Mouse (Mus musculus) lung, postnatal 25 days (tissue): ENCODE data around the gene Prr30.
"Not testable (repeated sequence)": the region's sequence is repeated elsewhere in the genome, so short reads cannot be mapped to it uniquely, and the experiment has no call there.

Experiments
- DNase-seq: peaks from one replicate; pipeline ENCODE4 v3.0.0; 2022; ENCODE audit warnings: low spot score

The Prr30 gene

DNA sequence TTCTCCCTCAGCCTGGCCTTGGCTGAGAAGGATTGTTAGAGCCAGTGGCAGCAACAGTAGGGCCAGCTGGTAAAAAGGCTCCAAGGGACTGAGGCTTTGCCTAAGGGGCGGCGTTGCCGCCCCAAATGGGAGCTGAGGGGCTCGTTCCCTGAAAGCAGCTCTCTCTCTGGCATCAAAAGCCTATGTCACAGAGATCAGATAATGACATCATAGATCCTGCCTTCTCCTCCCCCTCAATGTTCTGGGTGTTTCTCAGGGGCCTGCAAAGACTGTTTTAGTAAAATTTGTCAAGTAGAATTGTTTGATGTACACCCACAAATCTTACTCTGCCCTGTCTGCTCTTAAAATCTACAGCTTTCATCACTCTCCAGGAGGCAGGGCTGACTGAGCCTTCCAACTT lies at the start of gene Prr30:
Prr30 (minus strand) TSS at position 101 of the 400 bp plus-strand sequence.
- DNase-seq = no peak

GRCm38 (mm10) chr14:101246793-101247192 lies 46.7 kb upstream of the Prr30 start:
- no peak for DNase-seq

DNA sequence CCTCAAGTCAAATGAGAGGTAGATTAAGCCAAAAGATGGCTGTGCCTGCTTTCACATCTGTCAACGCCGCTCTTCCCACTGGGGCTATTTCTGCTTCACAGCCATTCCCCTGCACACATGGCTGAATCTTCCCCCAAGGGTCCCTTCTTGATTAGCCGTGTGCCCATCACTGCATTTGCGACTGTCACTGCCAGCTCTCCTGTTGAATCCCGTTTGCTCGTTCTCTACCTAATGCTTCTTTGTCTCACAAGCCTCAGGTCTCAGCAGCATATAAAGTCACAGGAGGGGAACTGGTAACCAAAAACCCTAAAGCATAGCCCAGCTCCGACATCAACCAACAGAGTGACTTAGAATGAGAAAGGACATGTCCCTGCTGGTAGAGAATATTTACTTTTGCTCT lies 45.6 kb upstream of the Prr30 start:
- DNase-seq = no peak

DNA sequence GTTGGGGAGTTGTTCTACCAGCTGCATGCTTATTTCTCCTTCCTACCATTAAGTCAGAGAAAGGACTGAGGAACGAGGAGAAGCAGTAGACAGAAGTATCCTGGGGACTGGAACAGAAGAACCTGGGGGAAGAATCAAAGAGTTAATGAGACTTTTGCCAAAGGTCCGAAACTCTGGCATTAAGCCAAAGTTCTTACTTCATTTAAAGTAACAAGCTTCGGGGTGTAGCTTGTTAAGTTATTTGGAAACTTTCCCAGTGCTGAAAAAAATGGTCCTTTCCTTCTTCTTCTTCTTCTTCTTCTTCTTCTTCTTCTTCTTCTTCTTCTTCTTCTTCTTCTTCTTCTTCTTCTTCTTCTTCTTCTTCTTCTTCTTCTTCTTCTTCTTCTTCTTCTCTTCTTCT lies 44.3 kb upstream of the Prr30 start:
- not testable (repeated sequence) for DNase-seq

GRCm38 (mm10) chr14:101237965-101238364 lies 37.8 kb upstream of the Prr30 start:
- no peak for DNase-seq

- DNase-seq = no peak
Measured at GRCm38 (mm10) chr14:101229068-101229467, 28.9 kb upstream of the Prr30 start.

GRCm38 (mm10) chr14:101222319-101222718 lies 22.2 kb upstream of the Prr30 start:
- DNase-seq = no peak

DNA sequence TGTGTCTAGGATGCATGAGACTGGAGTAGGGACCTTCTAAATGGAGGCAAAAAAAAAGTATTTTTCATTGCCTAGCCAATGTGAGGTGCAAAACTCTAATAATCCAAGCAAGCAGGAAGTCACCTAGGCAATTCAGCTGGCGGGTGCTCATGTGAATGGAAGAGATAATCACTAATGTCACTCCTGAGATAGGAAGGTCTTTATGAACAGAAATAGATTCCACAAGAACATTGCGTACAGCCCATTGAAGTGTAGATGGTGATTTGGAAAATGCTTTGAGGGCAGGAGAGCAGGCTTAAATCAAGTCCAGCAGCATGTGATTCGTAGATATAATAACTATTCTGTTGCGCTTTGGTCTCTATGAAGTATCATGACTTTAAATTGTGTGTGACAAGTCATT lies 27.9 kb downstream of the Prr30 start:
- no peak for DNase-seq
